Mouse (Mus musculus) inflammation-experienced regulatory T-cells, adult 6 months (primary cell): ENCODE measurements around the gene Capzb. TPM values are rescaled to one million over a fixed set of nuclear protein-coding genes. Genes with fewer than 3 reads are reported as not detected.

Source experiments
- ATAC-seq: one replicate; pipeline ENCODE4 v1.8.0; 2017
- polyA plus RNA-seq, 3 experiments: library from polyadenylated mRNA; unstranded; fragments of 100-300 nt; shearing (Covaris generic); gene quantifications; one replicate each; pipeline ENCODE4 v1.2.1; 2017

Gene Capzb
- polyA plus RNA-seq, 3 experiments from 2014 or later = 536 to 831 (median 607) TPM

DNA sequence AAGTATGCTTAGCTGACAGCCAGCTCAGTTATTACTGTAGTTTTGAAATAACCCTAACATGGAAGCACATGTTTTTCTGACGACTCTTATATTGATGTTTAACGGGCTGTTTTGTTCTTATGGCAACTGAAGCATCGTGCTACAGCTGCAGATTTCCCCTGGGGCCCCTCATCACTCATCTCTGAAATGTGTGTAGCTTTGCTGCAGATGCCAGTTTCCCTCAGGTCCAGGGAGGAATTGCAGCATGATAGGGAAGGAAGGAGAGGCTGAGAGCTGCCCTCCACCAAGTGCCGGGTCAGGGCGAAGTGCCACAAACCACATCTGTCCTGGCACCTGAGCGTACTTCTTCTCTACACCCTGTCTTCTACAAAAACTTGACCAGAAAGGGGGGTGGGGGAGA, 47.6 kb downstream of the Capzb start:
- ATAC-seq = no peak

- ATAC-seq = peak; percentile 54
Measured at GRCm38 (mm10) chr4:139241678-139242606, 49.2 kb downstream of the Capzb start.

- ATAC-seq = no peak
Measured at GRCm38 (mm10) chr4:139242607-139242955, 49.9 kb downstream of the Capzb start.

GRCm38 (mm10) chr4:139244176-139244575, 51.5 kb downstream of the Capzb start:
- ATAC-seq = no peak

GRCm38 (mm10) chr4:139244766-139245165, 52.1 kb downstream of the Capzb start:
- no peak for ATAC-seq

- ATAC-seq = no peak
Measured at GRCm38 (mm10) chr4:139245534-139245933, 52.8 kb downstream of the Capzb start.

GRCm38 (mm10) chr4:139246130-139246877, 53.6 kb downstream of the Capzb start:
- no peak for ATAC-seq

DNA sequence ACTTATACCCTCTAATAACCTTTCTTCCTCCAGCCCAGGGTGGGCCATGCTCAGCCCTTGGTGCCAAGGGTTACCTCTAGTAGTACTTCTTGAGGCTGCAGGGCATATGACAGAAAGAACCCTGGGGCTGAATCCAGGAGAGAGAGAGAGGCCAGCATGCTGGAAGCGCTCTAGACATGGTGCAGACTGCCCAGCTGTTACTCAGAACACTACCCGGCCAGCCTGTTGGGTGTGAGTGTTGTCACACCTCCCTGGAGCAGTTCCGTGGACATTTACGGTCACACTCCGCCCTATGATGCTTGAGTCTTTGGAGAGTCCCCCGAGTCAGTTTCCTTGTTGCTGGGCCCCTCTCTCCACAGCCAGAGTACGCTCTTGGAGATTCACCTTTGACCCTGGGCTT, 55.3 kb downstream of the Capzb start:
- no peak for ATAC-seq

GRCm38 (mm10) chr4:139248736-139249135, 56.0 kb downstream of the Capzb start:
- ATAC-seq = no peak

GRCm38 (mm10) chr4:139250043-139250442, 57.3 kb downstream of the Capzb start:
- no peak for ATAC-seq

DNA sequence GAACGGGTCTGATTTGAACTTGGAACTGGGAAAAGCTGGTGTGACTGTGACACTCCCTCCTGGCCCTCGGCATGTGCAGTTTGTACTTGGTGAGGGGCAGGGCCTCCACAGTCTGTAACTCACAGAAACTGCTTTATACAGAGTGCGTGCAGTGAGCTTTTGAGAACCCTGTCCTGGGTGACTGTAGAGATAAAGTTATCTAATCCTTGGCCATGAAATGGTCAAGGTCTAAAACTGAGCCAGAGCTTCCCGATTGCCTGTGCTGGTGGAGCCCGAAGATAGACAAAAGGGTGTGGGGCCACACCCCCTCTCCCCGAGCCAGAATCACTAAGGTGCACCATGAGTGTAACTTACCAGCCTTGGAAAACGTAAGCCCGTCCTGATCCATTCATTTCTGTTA, 58.2 kb downstream of the Capzb start:
- no peak for ATAC-seq

GRCm38 (mm10) chr4:139252051-139252760, 59.5 kb downstream of the Capzb start:
- peak; percentile 73 for ATAC-seq

DNA sequence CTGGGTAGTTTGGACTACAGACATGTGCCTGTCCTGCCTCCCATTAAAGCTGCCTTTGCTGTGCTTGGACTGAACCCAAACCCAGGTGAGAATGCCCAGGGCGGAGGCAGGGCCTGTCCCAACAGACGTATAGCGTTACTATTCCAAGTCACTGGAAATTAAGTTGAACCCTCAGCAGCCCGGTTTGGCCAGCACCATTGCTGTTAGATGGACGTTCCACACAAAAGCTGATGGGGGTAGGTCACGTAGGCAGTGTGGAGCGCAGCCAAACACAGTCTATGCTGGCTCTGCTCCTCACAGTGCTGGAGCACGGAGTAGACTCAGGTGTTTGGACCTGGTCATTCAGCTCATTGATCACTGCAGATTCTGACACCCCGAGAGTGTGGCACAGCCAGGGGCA, 60.5 kb downstream of the Capzb start:
- no peak for ATAC-seq

GRCm38 (mm10) chr4:139256146-139256545, 63.4 kb downstream of the Capzb start:
- ATAC-seq = no peak

DNA sequence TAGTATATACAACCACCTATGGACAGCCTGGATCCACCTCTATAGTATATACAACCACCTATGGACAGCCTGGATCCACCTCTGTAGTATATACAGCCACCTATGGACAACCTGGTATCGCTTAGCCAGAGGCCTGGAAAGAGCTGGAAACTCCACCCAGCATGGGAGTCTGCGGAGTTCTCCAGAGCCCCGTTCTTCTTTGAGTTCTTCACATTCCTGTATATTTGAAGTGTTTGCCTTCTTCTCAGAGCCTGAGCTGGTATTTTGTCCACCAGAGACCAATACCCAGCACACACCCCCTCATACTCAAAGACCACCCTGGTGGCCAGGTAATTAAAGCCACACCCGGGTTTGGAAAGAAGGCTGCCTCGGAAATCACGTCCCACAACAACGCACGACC, 64.0 kb downstream of the Capzb start:
- ATAC-seq = no peak

DNA sequence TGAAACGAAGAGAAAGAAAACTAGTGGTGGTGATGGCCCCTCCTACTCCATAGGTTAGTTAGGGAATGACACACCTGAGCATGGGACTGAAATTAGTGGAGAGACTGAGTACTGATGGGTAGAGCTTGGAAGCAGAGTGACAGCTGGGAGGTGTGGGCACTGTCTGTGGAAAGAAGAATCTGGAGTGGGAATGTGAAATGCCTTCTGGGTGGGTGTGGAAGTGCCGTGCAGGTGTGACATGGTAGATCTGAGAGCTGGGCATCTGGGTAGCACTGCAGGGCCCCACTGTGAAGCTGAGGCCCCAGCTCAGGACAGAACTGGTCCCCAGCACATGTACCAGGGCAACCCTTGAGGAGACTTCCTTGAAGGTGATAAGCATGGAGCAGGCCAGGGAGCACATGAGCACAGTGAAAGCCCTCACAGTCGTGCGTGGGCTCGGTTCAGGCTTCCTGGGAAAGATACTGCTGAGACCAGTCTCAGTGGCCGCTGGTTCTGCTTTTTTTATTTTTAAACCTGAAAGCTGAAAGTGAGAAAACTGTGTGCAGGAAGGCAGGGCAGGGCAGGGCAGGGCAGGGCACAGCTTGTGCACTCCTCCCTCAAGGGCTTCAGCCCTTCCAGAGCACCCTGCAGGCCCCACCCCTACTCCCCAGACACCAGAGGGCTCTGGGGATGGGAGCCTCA, 66.1 kb downstream of the Capzb start:
- ATAC-seq = no peak

- ATAC-seq = no peak
Measured at GRCm38 (mm10) chr4:139259302-139259871, 66.7 kb downstream of the Capzb start.

GRCm38 (mm10) chr4:139262981-139263380, 70.3 kb downstream of the Capzb start:
- no peak for ATAC-seq

DNA sequence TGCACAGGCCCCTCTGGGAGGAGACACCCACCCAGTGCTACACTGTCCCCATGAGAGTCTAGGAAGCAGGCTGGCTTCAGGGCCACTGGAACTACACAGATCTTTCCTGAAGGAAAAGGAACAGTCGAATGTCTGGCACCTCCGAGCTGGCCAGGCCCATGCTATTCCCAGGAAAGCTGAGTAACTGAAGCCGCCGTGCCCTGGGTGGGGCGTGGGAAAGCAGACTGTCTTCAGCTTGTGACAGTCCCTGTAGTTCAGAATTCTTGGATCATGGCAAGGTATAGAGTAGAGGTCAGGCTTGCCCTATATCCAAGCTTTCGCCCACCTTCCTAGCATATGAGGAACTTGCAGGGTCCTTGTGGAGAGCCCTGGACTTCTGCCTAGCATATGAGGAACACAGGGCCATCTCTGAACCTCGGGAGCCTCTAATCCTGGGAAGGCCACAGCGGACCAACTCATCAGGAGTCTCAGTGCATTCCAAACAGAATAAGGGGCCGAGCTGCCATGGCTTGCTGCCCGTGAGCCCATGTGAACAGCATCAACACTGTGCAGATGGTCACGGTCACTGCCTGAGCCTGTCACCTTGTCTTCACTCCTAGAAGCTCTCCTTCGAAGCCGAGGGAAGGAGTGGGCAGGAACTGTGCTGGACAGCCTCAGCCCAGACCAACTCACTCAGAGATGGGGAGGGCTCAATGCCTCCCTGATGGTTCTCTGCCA, 73.2 kb downstream of the Capzb start:
- ATAC-seq = no peak

GRCm38 (mm10) chr4:139266500-139266865, 73.8 kb downstream of the Capzb start:
- no peak for ATAC-seq

- ATAC-seq = no peak
Measured at GRCm38 (mm10) chr4:139267335-139267734, 74.6 kb downstream of the Capzb start.

DNA sequence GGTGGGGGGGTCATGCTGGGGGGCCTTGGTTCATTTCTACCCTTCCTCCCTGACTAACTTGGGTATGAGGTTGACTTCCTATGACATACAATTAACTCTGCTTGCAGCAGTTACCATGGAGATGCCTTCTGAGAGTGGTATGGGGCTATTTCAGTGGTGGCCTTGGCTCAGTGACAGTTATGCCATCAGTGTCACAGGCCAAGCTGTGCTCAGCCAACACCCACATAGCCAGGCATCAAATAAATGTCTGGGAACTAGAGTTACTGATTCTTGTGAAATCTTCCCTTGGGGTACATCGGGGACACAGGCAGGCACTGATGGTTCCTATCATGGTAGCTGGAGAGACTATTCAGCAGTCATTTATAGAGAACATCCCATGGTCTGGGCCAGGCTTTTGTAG, 75.5 kb downstream of the Capzb start:
- ATAC-seq = no peak
